Mouse (Mus musculus): ENCODE data around the gene Noct. TPM values are rescaled to one million over a fixed set of nuclear protein-coding genes. Genes with fewer than 3 reads are reported as not detected.
A peak's percentile ranks its signal among the peaks of the same experiment; 100 is the strongest.

Noct gene
- polyA plus RNA-seq, 1 experiment: 8.2 TPM

- H3K4me1 ChIP-seq (ENCODE audit: control insufficient read depth, insufficient read depth, low read length): 0 out of 2 replicates have a peak, but pooled peaks cover 2% of the 10 kb centered on the region
- WGBS: 89% methylated on average over 4 of the region's 4 CpGs
- no peak for TF ChIP-seq POLR2A (IDR thresholded peaks at IDR 0.05; ENCODE audit: borderline replicate concordance, extremely low read depth, low read depth, low read length)
- no peak for TF ChIP-seq CTCF (IDR thresholded peaks at IDR 0.05; ENCODE audit: insufficient read depth, low read length)
These were observed 57.5 kb downstream of the Noct start for GRCm38 (mm10) chr3:51281727-51282126.

GRCm38 (mm10) chr3:51284375-51284774 lies 60.1 kb downstream of the Noct start:
- Histone ChIP-seq H3K4me3 (replicated peaks; ENCODE audit: extremely low read depth, low read depth, low read length) (no peak overlapping the region), H3K4me1 (ENCODE audit: control insufficient read depth, insufficient read depth, low read length) (0 out of 2 replicates have a peak, but pooled peaks cover 2% of the 10 kb centered on the region)
- no peak for DNase-seq
- WGBS: 47% methylated on average over 1 of the region's 1 CpGs
- no peak for TF ChIP-seq POLR2A (IDR thresholded peaks at IDR 0.05; ENCODE audit: borderline replicate concordance, extremely low read depth, low read depth, low read length)
- no peak for TF ChIP-seq CTCF (IDR thresholded peaks at IDR 0.05; ENCODE audit: insufficient read depth, low read length)

More at GRCm38 (mm10) chr3:51281727-51282126, 57.5 kb downstream of the Noct start:
- no peak overlapping the region for H3K4me3 ChIP-seq (replicated peaks; ENCODE audit: extremely low read depth, low read depth, low read length)
- no peak for DNase-seq

GRCm38 (mm10) chr3:51288880-51289821 lies 64.9 kb downstream of the Noct start:
- no peaks in the 10 kb centered on the region for H3K4me1 ChIP-seq (ENCODE audit: control insufficient read depth, insufficient read depth, low read length)
- peak; percentile 76 for DNase-seq
- no peak overlapping the region for H3K4me3 ChIP-seq (replicated peaks; ENCODE audit: extremely low read depth, low read depth, low read length)
- WGBS: 41% methylated on average over 11 of the region's 11 CpGs
- TF ChIP-seq CTCF (IDR thresholded peaks at IDR 0.05; ENCODE audit: insufficient read depth, low read length) (peak; percentile 71), POLR2A (IDR thresholded peaks at IDR 0.05; ENCODE audit: borderline replicate concordance, extremely low read depth, low read depth, low read length) (no peak)

GRCm38 (mm10) chr3:51294251-51294650 lies 70.0 kb downstream of the Noct start:
- no peak overlapping the region for H3K4me3 ChIP-seq (replicated peaks; ENCODE audit: extremely low read depth, low read depth, low read length)
- no peak for DNase-seq
- no peak for TF ChIP-seq POLR2A (IDR thresholded peaks at IDR 0.05; ENCODE audit: borderline replicate concordance, extremely low read depth, low read depth, low read length)
- no peak for TF ChIP-seq CTCF (IDR thresholded peaks at IDR 0.05; ENCODE audit: insufficient read depth, low read length)
- 62% methylated on average over 2 of the region's 2 CpGs for WGBS
- no peaks in the 10 kb centered on the region for H3K4me1 ChIP-seq (ENCODE audit: control insufficient read depth, insufficient read depth, low read length)

GRCm38 (mm10) chr3:51295225-51295624 lies 71.0 kb downstream of the Noct start:
- no peak for DNase-seq
- WGBS: 61% methylated on average over 2 of the region's 2 CpGs
- Histone ChIP-seq H3K4me3 (replicated peaks; ENCODE audit: extremely low read depth, low read depth, low read length) (no peak overlapping the region), H3K4me1 (ENCODE audit: control insufficient read depth, insufficient read depth, low read length) (no peaks in the 10 kb centered on the region)
- TF ChIP-seq POLR2A (IDR thresholded peaks at IDR 0.05; ENCODE audit: borderline replicate concordance, extremely low read depth, low read depth, low read length) (no peak), CTCF (IDR thresholded peaks at IDR 0.05; ENCODE audit: insufficient read depth, low read length) (no peak)

- TF ChIP-seq POLR2A (IDR thresholded peaks at IDR 0.05; ENCODE audit: borderline replicate concordance, extremely low read depth, low read depth, low read length) (no peak), CTCF (IDR thresholded peaks at IDR 0.05; ENCODE audit: insufficient read depth, low read length) (no peak)
- H3K4me3 ChIP-seq (replicated peaks; ENCODE audit: extremely low read depth, low read depth, low read length): no peak overlapping the region
- WGBS: 29% methylated on average over 1 of the region's 1 CpGs
- H3K4me1 ChIP-seq (ENCODE audit: control insufficient read depth, insufficient read depth, low read length): peaks cover 1% of the 10 kb centered on the region; the same call in 1 of the 2 replicates
- no peak for DNase-seq
These were observed 72.5 kb downstream of the Noct start for GRCm38 (mm10) chr3:51296790-51297189.

Other genes starting within 250 kb of the Noct start
- gene Elf2, start 116.2 kb downstream of the Noct start, polyA plus RNA-seq (2012; rRNA removed): 46.1 and 52.7 TPM in 2 replicates
- not detected in 2 replicates for gene Mgarp, start 172.3 kb downstream of the Noct start, polyA plus RNA-seq (2012; rRNA removed)
- gene Ndufc1, start 184.5 kb downstream of the Noct start, polyA plus RNA-seq (2012; rRNA removed): 88.1 and 106 TPM in 2 replicates
- 2.1 and 3.9 TPM in 2 replicates for gene Naa15, start 190.7 kb downstream of the Noct start, polyA plus RNA-seq (2012; rRNA removed)